Comparison of ENCODE assay signal across 8 mouse cellular contexts in genomic region chr4:62732096-62732495, GRCm38 (mm10).
A peak's percentile ranks its signal among the peaks of the same experiment; 100 is the strongest.
DNase-seq lines count a peak whose midpoint lies in the region; ATAC-seq and TF ChIP-seq lines count a peak whose summit lies in the region.
"Had no signal": no experiment of that assay in that cellular context is flagged by ENCODE, and none has a peak within 500 bp of the region (broad histone marks: within the 10 kb centered on the region; RNA-seq: fewer than 3 reads in every experiment).

No protein-coding gene starts in this region.

- H3K9ac ChIP-seq in lung, embryonic 15.5 days: no peak overlapping the region
- no peak overlapping the region for H3K9ac ChIP-seq in heart, embryonic 12.5 days
- H3K9ac ChIP-seq in midbrain, embryonic 11.5 days (ENCODE audit: low read length): no peak overlapping the region

- no peak for ATAC-seq in lung, embryonic 15.5 days (ENCODE audit: borderline replicate concordance, extremely low read depth, low FRiP score, low TSS enrichment)
- ATAC-seq in heart, embryonic 12.5 days (ENCODE audit: insufficient number of reproducible peaks, low FRiP score): 0 out of 2 replicates have a peak, but pooled peaks have one; percentile 12
- ATAC-seq in midbrain, embryonic 11.5 days (ENCODE audit: low FRiP score): no peak

- H3K4me2 ChIP-seq in lung, embryonic 15.5 days: no peak overlapping the region
- no peak overlapping the region for H3K4me2 ChIP-seq in heart, embryonic 12.5 days
- no peak overlapping the region for H3K4me2 ChIP-seq in midbrain, embryonic 11.5 days

- no peaks in the 10 kb centered on the region for H3K9me3 ChIP-seq in lung, embryonic 15.5 days
- no peaks in the 10 kb centered on the region for H3K9me3 ChIP-seq in heart, embryonic 12.5 days (replicated peaks)
- no peaks in the 10 kb centered on the region for H3K9me3 ChIP-seq in midbrain, embryonic 11.5 days (ENCODE audit: control insufficient read depth, low read length)
- H3K9me3 ChIP-seq: megakaryocyte, embryonic 14.5 days had no signal

- no peaks in the 10 kb centered on the region for H3K36me3 ChIP-seq in lung, embryonic 15.5 days
- no peaks in the 10 kb centered on the region for H3K36me3 ChIP-seq in heart, embryonic 12.5 days
- no peaks in the 10 kb centered on the region for H3K36me3 ChIP-seq in midbrain, embryonic 11.5 days (ENCODE audit: control insufficient read depth, insufficient read depth, low read length)

- no peak for TF ChIP-seq CTCF in lung, adult 2 months (IDR thresholded peaks at IDR 0.05; ENCODE audit: insufficient read depth, low read length)
- TF ChIP-seq CTCF in cerebellum, adult 2 months (IDR thresholded peaks at IDR 0.05; ENCODE audit: borderline replicate concordance, insufficient read depth, low read depth, low read length): no peak

- DNase-seq in lung, adult 2 months: no peak
- peak; percentile 55 to 71 for DNase-seq in kidney, postnatal 25 days
- DNase-seq in yolk sac, embryonic 10.5 days (ENCODE audit: low spot score): peak; percentile 43
- DNase-seq in cerebellum, adult 2 months: no peak
- DNase-seq in midbrain, embryonic 11.5 days (ENCODE audit: low spot score, missing footprints): no peak

- H3K4me1 ChIP-seq in lung, embryonic 15.5 days: peaks cover 50% of the 10 kb centered on the region
- H3K4me1 ChIP-seq in lung, adult 2 months (ENCODE audit: control insufficient read depth, insufficient read depth, low read length): peaks cover 11% of the 10 kb centered on the region
- H3K4me1 ChIP-seq in heart, embryonic 12.5 days (replicated peaks): peaks cover 68% of the 10 kb centered on the region
- H3K4me1 ChIP-seq in cerebellum, adult 2 months (ENCODE audit: control insufficient read depth, insufficient read depth, low read length): peaks cover 20% of the 10 kb centered on the region
- H3K4me1 ChIP-seq in midbrain, embryonic 11.5 days (ENCODE audit: control insufficient read depth, insufficient read depth, low read length): no peaks in the 10 kb centered on the region

- H3K4me3 ChIP-seq in lung, embryonic 15.5 days: no peak overlapping the region
- H3K4me3 ChIP-seq in lung, adult 2 months (replicated peaks; ENCODE audit: extremely low read depth, low read depth, low read length): no peak overlapping the region
- H3K4me3 ChIP-seq in heart, embryonic 12.5 days: no peak overlapping the region
- H3K4me3 ChIP-seq in cerebellum, adult 2 months (replicated peaks; ENCODE audit: insufficient read depth, low read depth, low read length): no peak overlapping the region
- no peak overlapping the region for H3K4me3 ChIP-seq in midbrain, embryonic 11.5 days (ENCODE audit: low read depth, low read length)
- H3K4me3 ChIP-seq: megakaryocyte, embryonic 14.5 days had no signal

- no peaks in the 10 kb centered on the region for H3K27me3 ChIP-seq in lung, embryonic 15.5 days
- H3K27me3 ChIP-seq in heart, embryonic 12.5 days (replicated peaks): no peaks in the 10 kb centered on the region
- H3K27me3 ChIP-seq in cerebellum, adult 2 months (ENCODE audit: control insufficient read depth, insufficient read depth, low read length): no peaks in the 10 kb centered on the region
- H3K27me3 ChIP-seq in midbrain, embryonic 11.5 days (ENCODE audit: control insufficient read depth, insufficient read depth, low read length): no peaks in the 10 kb centered on the region

- H3K27ac ChIP-seq in lung, embryonic 15.5 days: peak overlapping the region; percentile 57
- H3K27ac ChIP-seq in heart, embryonic 12.5 days (ENCODE audit: poor library complexity, severe bottlenecking): peak overlapping the region; percentile 100
- H3K27ac ChIP-seq in cerebellum, adult 2 months (ENCODE audit: insufficient read depth, low read length): no peak overlapping the region
- H3K27ac ChIP-seq in midbrain, embryonic 11.5 days (ENCODE audit: low read depth, low read length): no peak overlapping the region

- no peak for TF ChIP-seq POLR2A in lung, adult 2 months (IDR thresholded peaks at IDR 0.05; ENCODE audit: borderline replicate concordance, extremely low read depth, low read depth, low read length)
- no peak for TF ChIP-seq POLR2A in cerebellum, adult 2 months (IDR thresholded peaks at IDR 0.05; ENCODE audit: borderline replicate concordance, insufficient read depth, low read length)

- WGBS in lung, embryonic 15.5 days: 50% methylated on average over 7 of the region's 7 CpGs
- 40% methylated on average over 7 of the region's 7 CpGs for WGBS in lung, adult 2 months
- WGBS in heart, embryonic 12.5 days: 34% methylated on average over 7 of the region's 7 CpGs
- 65% methylated on average over 7 of the region's 7 CpGs for WGBS in cerebellum, adult 2 months
- WGBS in midbrain, embryonic 11.5 days: 84% methylated on average over 7 of the region's 7 CpGs

Comparison
In these comparisons a context has a peak if more than half of its experiments do, and no peak if none do; other contexts are left out.
1. H3K27ac ChIP-seq: peak in lung, embryonic 15.5 days (single experiment) and heart, embryonic 12.5 days (single experiment); none in cerebellum, adult 2 months (single experiment) and midbrain, embryonic 11.5 days (single experiment).
2. DNase-seq: peak in kidney, postnatal 25 days (2 of 2) and yolk sac, embryonic 10.5 days (single experiment); none in lung, adult 2 months (single experiment), cerebellum, adult 2 months (0 of 2) and midbrain, embryonic 11.5 days (single experiment).